Mouse (Mus musculus) liver, embryonic 12.5 days (tissue): ENCODE measurements around the gene Dot1l. TPM values are rescaled to one million over a fixed set of nuclear protein-coding genes. Genes with fewer than 3 reads are reported as not detected.
"Not testable (repeated sequence)": the region's sequence is repeated elsewhere in the genome, so short reads cannot be mapped to it uniquely, and the experiment has no call there.

ENCODE experiments used
- ATAC-seq: fragments of 200-750 bp; cut with Nextera tagmentation; 2 replicates; pipeline ENCODE4 v1.8.0; 2017; ENCODE audit warnings: moderate number of reproducible peaks, mild to moderate bottlenecking, moderate library complexity
- H3K27ac ChIP-seq: fragments of 300-500 bp; sonication (generic); 2 replicates; pipeline ENCODE4 v1.5.1; 2016; ENCODE audit warnings: mild to moderate bottlenecking
- H3K27me3 ChIP-seq: fragments of 300-500 bp; sonication (generic); replicated peaks from 2 replicates; pipeline ENCODE4 v1.6.1; 2016; ENCODE audit warnings: mild to moderate bottlenecking, moderate library complexity
- H3K36me3 ChIP-seq: fragments of 300-500 bp; sonication (generic); 2 replicates; pipeline ENCODE4 v1.6.1; 2016; ENCODE audit warnings: mild to moderate bottlenecking, moderate library complexity
- H3K4me1 ChIP-seq: fragments of 300-500 bp; sonication (generic); 2 replicates; pipeline ENCODE4 v1.6.1; 2016
- H3K4me2 ChIP-seq: fragments of 300-500 bp; sonication (generic); 2 replicates; pipeline ENCODE4 v1.6.1; 2016; ENCODE audit warnings: mild to moderate bottlenecking, moderate library complexity
- H3K4me3 ChIP-seq: fragments of 300-500 bp; sonication (generic); 2 replicates; pipeline ENCODE4 v1.5.1; 2016; ENCODE audit warnings: mild to moderate bottlenecking, moderate library complexity
- H3K9ac ChIP-seq: fragments of 300-500 bp; sonication (generic); 2 replicates; pipeline ENCODE4 v1.6.1; 2016; ENCODE audit warnings: mild to moderate bottlenecking, moderate library complexity
- H3K9me3 ChIP-seq: fragments of 300-500 bp; sonication (generic); replicated peaks from 2 replicates; pipeline ENCODE4 v1.6.1; 2016; ENCODE audit warnings: mild to moderate bottlenecking, moderate library complexity
- WGBS: fragments of 180-500 bp; shearing (Covaris S2); methylation state at CpG from one replicate; pipeline ENCODE4 v1.1.7; 2016; ENCODE audit not compliant: insufficient replicate concordance; 5-methylcytosine and 5-hydroxymethylcytosine counted together
- polyA plus RNA-seq: library from polyadenylated mRNA; unstranded; fragments of >200 nt; fragmentation: Nextera tagmentation; extraction: Ambion mirVana; gene quantifications from 2 replicates; pipeline ENCODE4 v1.2.1, GENCODE M21; 2016

Gene Dot1l
- polyA plus RNA-seq, 1 experiment from 2014 or later: 15.7 TPM

DNA sequence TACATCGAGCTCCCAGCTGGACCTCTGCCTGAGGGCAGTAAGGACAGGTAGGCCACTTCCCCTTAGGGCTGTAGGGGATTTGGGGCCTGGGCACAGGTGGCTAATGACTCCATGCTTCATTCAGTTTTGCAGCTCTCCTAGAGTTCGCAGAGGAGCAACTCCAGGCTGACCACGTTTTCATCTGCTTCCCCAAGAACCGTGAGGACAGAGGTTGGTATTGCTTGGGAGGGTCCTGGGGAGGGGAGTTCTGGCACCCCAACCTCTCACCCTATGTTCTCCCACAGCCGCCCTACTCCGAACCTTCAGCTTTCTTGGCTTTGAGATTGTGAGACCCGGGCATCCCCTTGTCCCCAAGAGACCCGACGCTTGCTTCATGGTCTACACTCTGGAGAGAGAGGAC is 73.6 kb downstream of the Dot1l start:
- Histone ChIP-seq H3K4me2 (peak overlapping the region; percentile 94), H3K9ac (0 out of 2 replicates have a peak overlapping the region, but pooled peaks have one; percentile 95), H3K36me3 (peaks cover 34% of the 10 kb centered on the region), H3K4me1 (peaks cover 63% of the 10 kb centered on the region), H3K4me3 (peak overlapping the region; percentile 84; the same call in 1 of the 2 replicates), H3K27me3 (peaks cover 19% of the 10 kb centered on the region)
- ATAC-seq, H3K9me3 ChIP-seq, H3K27ac ChIP-seq: not testable (repeated sequence)
- 85% methylated on average over 9 of the region's 9 CpGs for WGBS

DNA sequence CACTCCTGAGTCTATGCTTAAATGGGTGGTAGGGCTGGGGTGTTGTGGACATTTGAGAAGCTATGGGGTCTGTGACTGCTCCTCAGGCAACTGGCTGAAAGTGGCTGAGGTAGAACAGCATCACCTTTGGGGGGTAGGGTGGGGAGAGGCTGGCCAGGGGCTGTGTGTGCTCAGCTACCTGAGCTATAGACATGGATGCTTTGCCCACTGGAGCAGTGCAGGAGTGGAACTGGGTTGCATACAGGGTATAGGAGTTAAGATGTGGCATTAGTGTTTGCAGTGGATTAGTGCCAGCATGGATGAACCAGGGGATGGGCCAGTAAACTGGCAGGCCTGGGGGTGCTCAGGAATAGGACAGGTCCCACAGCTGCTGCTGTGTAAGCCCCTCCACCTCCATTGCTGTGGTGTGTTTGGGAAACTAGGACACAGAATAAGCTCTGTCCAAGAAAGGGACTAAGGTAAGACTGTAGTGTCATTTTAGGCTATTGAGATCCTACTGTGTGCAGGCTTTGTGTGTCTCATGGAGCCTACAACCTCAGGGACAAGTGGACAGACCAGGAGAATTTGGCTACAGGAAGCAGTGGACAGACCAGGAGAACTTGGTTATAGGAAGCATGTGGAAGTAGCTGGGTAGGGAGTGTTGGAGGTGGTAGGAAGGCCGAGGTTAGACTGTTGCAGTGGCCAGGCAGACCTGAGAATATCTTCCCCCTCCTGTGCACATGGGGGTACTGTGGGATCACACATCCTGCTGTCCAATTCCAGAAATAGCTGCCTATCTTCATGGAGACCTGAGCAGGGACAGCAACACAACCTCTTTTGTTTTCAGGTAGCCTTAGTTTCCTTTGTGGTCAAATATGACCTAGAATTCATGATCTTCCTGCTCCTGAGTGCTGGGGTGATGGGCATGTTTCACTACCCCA is 74.6 kb downstream of the Dot1l start:
- Histone ChIP-seq H3K9ac (0 out of 2 replicates have a peak overlapping the region, but pooled peaks have one; percentile 12), H3K4me1 (peaks cover 55% of the 10 kb centered on the region), H3K36me3 (peaks cover 34% of the 10 kb centered on the region), H3K27me3 (peaks cover 29% of the 10 kb centered on the region), H3K9me3 (no peaks in the 10 kb centered on the region), H3K27ac (peak overlapping the region; percentile 61; the same call in 1 of the 2 replicates), H3K4me2 (0 out of 2 replicates have a peak overlapping the region, but pooled peaks have one; percentile 8), H3K4me3 (no peak overlapping the region)
- 38% methylated on average over 1 of the region's 1 CpGs for WGBS
- no peak for ATAC-seq

DNA sequence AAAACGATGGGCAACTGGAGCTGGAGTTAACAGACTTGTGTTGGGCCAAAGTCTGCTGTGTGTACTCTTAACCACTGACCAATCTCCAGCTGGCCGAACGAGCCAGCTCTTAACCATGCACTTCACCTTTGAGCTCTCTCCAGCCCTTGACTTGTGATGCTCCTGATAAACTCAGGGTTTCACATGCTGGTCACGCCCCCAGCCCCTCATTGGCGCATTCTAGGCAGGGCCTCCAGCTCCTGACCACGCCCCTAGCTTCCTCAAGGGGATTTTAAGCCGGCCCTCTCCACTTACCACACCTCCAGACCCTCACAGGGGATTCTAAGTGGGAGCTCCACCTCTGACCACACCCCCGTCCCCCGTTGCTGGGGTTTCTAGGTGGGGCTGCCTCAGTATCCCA is 76.1 kb downstream of the Dot1l start:
- Histone ChIP-seq H3K9me3 (no peaks in the 10 kb centered on the region), H3K36me3 (peaks cover 34% of the 10 kb centered on the region), H3K9ac (peak overlapping the region; percentile 33; the same call in 1 of the 2 replicates), H3K4me3 (no peak overlapping the region), H3K27ac (peak overlapping the region; percentile 61; the same call in 1 of the 2 replicates), H3K27me3 (peaks cover 45% of the 10 kb centered on the region), H3K4me2 (peak overlapping the region; percentile 35), H3K4me1 (peaks cover 50% of the 10 kb centered on the region)
- peak; percentile 16; the same call in 1 of the 2 replicates for ATAC-seq
- 2% methylated on average over 9 of the region's 9 CpGs for WGBS

DNA sequence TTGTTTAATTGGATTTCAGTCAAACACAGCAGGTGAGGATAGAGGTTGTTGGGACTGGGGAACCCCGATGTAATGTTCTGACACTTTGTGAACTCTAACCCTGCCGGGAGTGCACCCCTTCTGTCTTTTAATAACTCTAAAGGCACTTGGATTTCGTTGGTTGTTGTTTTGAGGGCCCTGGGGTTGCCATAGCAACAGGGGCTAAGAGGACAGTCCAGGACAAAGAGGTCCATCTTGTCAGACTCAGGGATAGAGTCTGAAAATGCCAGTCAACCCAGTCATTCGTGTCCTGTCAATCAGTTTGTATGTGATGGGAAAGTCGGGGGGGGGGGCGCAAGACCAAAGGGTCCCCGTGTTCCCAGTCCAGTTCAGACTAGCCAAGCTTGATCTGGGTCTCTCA is 77.8 kb downstream of the Dot1l start:
- Histone ChIP-seq H3K27me3 (peaks cover 61% of the 10 kb centered on the region), H3K4me3 (no peak overlapping the region), H3K4me1 (peaks cover 51% of the 10 kb centered on the region), H3K4me2 (no peak overlapping the region), H3K36me3 (peaks cover 29% of the 10 kb centered on the region), H3K9ac (no peak overlapping the region), H3K27ac (no peak overlapping the region), H3K9me3 (no peaks in the 10 kb centered on the region)
- WGBS: 62% methylated on average over 7 of the region's 7 CpGs
- ATAC-seq: no peak

DNA sequence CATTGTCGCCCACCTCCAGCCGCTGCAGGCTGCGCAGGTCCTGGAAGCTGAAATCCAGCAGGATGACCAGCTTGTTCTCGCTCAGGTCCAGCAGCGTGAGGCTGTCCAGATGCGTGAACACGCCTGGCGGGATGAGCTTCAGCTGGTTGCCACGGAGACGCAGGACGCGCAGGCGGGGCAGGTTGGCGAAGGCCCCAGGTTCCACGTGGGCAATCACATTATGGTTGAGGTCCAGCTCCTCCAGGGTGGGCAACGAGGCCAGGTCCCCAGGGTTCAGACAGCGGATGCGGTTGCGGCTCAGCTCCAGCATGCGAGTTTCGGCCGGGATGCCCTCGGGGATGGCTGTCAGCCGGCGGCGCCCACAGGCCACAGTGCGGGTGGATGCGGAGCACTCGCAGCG is 80.6 kb downstream of the Dot1l start:
- H3K27ac ChIP-seq: no peak overlapping the region
- 47% methylated on average over 30 of the region's 30 CpGs for WGBS
- H3K4me3 ChIP-seq: no peak overlapping the region
- peaks cover 89% of the 10 kb centered on the region for H3K27me3 ChIP-seq
- H3K36me3 ChIP-seq: peaks cover 2% of the 10 kb centered on the region
- no peak overlapping the region for H3K4me2 ChIP-seq
- no peak for ATAC-seq
- no peaks in the 10 kb centered on the region for H3K9me3 ChIP-seq
- no peak overlapping the region for H3K9ac ChIP-seq
- peaks cover 31% of the 10 kb centered on the region for H3K4me1 ChIP-seq

DNA sequence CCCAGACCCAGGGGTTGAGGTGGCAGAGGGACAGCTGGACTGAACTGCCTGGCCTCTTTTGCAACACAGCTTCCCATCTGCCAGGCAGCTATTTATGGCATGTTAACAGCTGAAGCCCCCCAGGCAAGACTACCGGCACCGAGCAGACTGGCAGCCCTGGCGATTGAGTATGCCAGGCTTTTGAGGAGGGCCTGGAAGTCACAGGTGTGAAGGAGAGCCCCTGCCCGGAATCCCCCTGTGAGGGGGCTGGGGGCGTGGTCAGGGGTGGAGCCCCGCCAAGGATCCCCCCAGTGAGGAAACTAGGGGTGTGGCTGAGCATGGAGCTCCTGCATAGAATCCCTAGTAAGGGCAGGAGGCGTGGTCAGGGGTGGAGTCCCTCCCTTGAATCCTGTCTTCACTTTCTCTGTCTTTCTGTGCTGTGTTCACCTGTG is 82.0 kb downstream of the Dot1l start:
- Histone ChIP-seq H3K36me3 (no peaks in the 10 kb centered on the region), H3K9ac (no peak overlapping the region), H3K27me3 (peaks cover 99% of the 10 kb centered on the region), H3K9me3 (no peaks in the 10 kb centered on the region), H3K4me3 (no peak overlapping the region), H3K4me2 (no peak overlapping the region), H3K27ac (no peak overlapping the region), H3K4me1 (peaks cover 20% of the 10 kb centered on the region; the same call in 1 of the 2 replicates)
- 35% methylated on average over 7 of the region's 7 CpGs for whole genome bisulfite sequencing
- ATAC-seq: no peak

DNA sequence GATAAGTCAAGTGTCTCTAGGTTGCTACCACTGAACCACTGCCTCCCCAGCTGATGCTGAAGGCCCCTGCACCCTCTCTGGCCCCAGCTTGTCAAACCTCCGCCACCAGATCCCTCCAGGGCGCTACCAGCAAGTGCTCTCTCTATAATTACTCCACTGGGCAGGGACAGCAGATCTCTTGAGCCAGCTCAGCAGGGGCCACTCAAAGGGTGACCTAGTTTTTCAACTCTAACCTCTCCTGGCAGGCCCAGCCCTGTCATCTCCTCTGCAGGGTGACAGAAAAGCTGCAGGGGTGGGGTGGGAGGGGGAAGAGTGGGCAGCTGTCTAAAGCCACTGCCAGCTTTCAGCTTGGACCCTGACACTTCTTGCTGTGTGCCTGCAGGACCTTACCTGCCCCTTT is 82.8 kb downstream of the Dot1l start:
- Histone ChIP-seq H3K36me3 (no peaks in the 10 kb centered on the region), H3K27me3 (peaks cover 100% of the 10 kb centered on the region), H3K4me3 (no peak overlapping the region), H3K9me3 (no peaks in the 10 kb centered on the region), H3K4me1 (peaks cover 20% of the 10 kb centered on the region; the same call in 1 of the 2 replicates), H3K4me2 (no peak overlapping the region), H3K9ac (no peak overlapping the region), H3K27ac (no peak overlapping the region)
- WGBS: 29% methylated on average over 2 of the region's 2 CpGs
- no peak for ATAC-seq

DNA sequence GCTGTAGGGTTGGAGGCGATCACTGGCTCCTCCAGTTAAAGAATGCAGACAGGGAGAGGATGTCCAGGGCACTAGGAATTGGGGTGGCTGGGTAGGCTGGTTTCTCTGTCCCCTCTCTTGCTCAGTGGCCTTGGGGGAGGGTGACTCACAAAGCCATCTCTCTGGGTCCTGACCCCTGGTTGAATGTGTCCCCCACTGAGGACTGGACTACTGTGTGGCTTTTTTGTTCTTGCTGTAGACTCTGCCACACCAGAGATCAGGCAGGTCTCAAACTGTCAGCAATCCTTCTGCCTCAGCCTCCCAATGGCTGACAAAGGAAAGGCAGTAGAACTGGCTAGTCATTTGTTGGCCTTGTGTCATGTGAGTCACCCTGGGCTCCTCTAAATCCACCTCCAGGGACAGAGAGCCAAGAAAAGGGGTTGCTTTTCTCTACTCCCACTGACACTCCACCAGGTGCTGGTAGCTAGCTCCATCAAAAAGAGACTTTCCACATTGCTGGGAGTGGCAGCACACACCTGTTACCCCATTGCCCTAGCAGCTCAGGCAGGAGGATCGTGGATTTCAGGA is 83.4 kb downstream of the Dot1l start:
- H3K9me3 ChIP-seq: no peaks in the 10 kb centered on the region
- no peaks in the 10 kb centered on the region for H3K36me3 ChIP-seq
- no peak overlapping the region for H3K9ac ChIP-seq
- no peak overlapping the region for H3K27ac ChIP-seq
- 51% methylated on average over 2 of the region's 2 CpGs for WGBS
- H3K4me3 ChIP-seq: no peak overlapping the region
- no peak for ATAC-seq
- no peak overlapping the region for H3K4me2 ChIP-seq
- H3K27me3 ChIP-seq: peaks cover 100% of the 10 kb centered on the region
- H3K4me1 ChIP-seq: peaks cover 21% of the 10 kb centered on the region; the same call in 1 of the 2 replicates

DNA sequence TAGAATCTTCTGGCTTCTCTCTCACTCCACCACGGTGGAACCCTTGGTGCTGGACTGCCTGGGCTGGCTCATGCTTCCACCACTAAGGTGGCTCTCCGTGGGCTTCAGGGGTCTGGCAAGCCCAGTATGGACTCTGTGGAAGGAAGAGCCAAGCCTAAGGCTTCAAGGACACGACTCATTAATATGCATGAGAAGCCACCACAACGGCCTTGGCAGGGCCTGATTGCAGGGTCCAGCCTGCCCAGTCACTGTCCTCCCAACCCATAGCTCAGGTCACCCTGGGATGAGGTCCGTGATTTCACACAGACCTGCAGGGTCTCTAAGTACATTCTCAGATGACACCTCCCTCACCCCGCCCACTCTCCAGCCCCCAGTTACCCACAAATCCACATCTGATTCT is 84.8 kb downstream of the Dot1l start:
- H3K4me1 ChIP-seq: peaks cover 25% of the 10 kb centered on the region

DNA sequence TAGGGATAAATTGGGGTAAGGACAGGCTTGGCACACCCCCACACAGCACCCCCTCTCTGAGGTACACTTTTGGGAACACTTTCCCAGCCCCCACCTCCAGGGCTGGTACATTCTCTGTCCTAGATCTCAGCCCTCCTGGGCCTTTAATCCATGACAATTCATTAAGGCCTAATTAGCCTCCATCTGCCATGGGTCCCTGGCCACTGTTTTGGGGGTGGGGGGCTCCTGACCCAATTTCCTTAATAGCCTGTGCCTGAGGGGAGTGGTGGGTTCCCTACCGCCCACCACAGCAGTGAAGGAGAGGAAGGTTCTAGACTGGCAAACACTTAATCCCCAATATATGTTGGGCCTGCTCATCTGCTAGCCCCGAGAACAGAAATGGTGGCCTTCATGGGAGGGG is 86.7 kb downstream of the Dot1l start:
- H3K27me3 ChIP-seq: peaks cover 100% of the 10 kb centered on the region

More for the DNA sequence above, 84.8 kb downstream of the Dot1l start:
- no peak for ATAC-seq
- H3K4me2 ChIP-seq: no peak overlapping the region
- H3K9me3 ChIP-seq: no peaks in the 10 kb centered on the region
- H3K4me3 ChIP-seq: no peak overlapping the region
- H3K27me3 ChIP-seq: peaks cover 100% of the 10 kb centered on the region
- no peak overlapping the region for H3K27ac ChIP-seq
- 53% methylated on average over 6 of the region's 6 CpGs for WGBS
- no peak overlapping the region for H3K9ac ChIP-seq
- H3K36me3 ChIP-seq: no peaks in the 10 kb centered on the region

DNA sequence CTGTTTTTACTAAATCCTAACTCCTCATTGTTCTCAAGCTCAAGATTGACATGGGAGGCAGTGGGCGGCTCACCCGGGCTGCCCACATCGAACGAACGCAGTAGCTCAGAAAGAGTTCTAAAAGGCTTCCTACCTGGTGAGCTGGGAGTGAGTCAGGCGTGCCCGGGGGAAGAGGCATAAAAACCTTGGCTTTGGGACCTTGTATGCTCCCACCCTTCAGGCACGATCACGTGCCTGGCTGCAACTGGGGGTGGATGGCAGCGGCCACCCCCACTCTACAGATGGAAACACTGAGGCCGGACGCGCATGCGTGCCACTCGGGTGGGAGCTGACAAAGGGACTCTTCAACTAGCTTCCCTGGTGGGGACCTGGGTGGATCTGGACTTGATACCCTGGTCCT is 87.3 kb downstream of the Dot1l start:
- Histone ChIP-seq H3K9me3 (no peaks in the 10 kb centered on the region), H3K4me2 (no peak overlapping the region), H3K9ac (no peak overlapping the region), H3K4me3 (no peak overlapping the region), H3K36me3 (no peaks in the 10 kb centered on the region), H3K4me1 (peaks cover 16% of the 10 kb centered on the region), H3K27ac (no peak overlapping the region), H3K27me3 (peaks cover 100% of the 10 kb centered on the region)
- no peak for ATAC-seq
- 75% methylated on average over 15 of the region's 15 CpGs for WGBS

More for the DNA sequence above, 86.7 kb downstream of the Dot1l start:
- no peak overlapping the region for H3K27ac ChIP-seq
- H3K9me3 ChIP-seq: no peaks in the 10 kb centered on the region
- WGBS: 75% methylated on average over 2 of the region's 2 CpGs
- H3K4me3 ChIP-seq: no peak overlapping the region
- H3K4me1 ChIP-seq: peaks cover 21% of the 10 kb centered on the region
- H3K4me2 ChIP-seq: no peak overlapping the region
- H3K36me3 ChIP-seq: no peaks in the 10 kb centered on the region
- H3K9ac ChIP-seq: no peak overlapping the region
- no peak for ATAC-seq
